Mouse (Mus musculus) lung, embryonic 15.5 days (tissue): ENCODE results near the gene Klk1b11. TPM values are rescaled to one million over a fixed set of nuclear protein-coding genes. Genes with fewer than 3 reads are reported as not detected.
"Not testable (repeated sequence)": the region's sequence is repeated elsewhere in the genome, so short reads cannot be mapped to it uniquely, and the experiment has no call there.

Experiments
- ATAC-seq: fragments of 200-750 bp; cut with Nextera tagmentation; 2 replicates; pipeline ENCODE4 v1.8.0; 2017; ENCODE audit warnings: moderate number of reproducible peaks, borderline replicate concordance; ENCODE audit not compliant: low FRiP score, low TSS enrichment; ENCODE audit errors: extremely low read depth
- H3K27ac ChIP-seq: fragments of 300-500 bp; sonication (generic); 2 replicates; pipeline ENCODE4 v1.5.1; 2015; ENCODE audit warnings: moderate library complexity, mild to moderate bottlenecking, inconsistent platforms
- H3K27me3 ChIP-seq: fragments of 300-500 bp; sonication (generic); 2 replicates; pipeline ENCODE4 v1.6.1; 2015; ENCODE audit warnings: inconsistent platforms
- H3K36me3 ChIP-seq: fragments of 300-500 bp; sonication (generic); 2 replicates; pipeline ENCODE4 v1.6.1; 2015; ENCODE audit warnings: inconsistent platforms
- H3K4me1 ChIP-seq: fragments of 300-500 bp; sonication (generic); 2 replicates; pipeline ENCODE4 v1.6.1; 2015; ENCODE audit warnings: inconsistent platforms
- H3K4me2 ChIP-seq: fragments of 300-500 bp; sonication (generic); 2 replicates; pipeline ENCODE4 v1.6.1; 2015; ENCODE audit warnings: inconsistent platforms, mild to moderate bottlenecking, moderate library complexity
- H3K4me3 ChIP-seq: fragments of 300-500 bp; sonication (generic); 2 replicates; pipeline ENCODE4 v1.5.1; 2015; ENCODE audit warnings: mild to moderate bottlenecking, inconsistent platforms
- H3K9ac ChIP-seq: fragments of 300-500 bp; sonication (generic); 2 replicates; pipeline ENCODE4 v1.6.1; 2015; ENCODE audit warnings: inconsistent platforms
- H3K9me3 ChIP-seq: fragments of 300-500 bp; sonication (generic); 2 replicates; pipeline ENCODE4 v1.6.1; 2016; ENCODE audit warnings: inconsistent platforms
- WGBS: fragments of 180-500 bp; shearing (Covaris S2); methylation state at CpG from one replicate; pipeline ENCODE4 v1.1.7; 2015; 5-methylcytosine and 5-hydroxymethylcytosine counted together
- polyA plus RNA-seq: library from polyadenylated mRNA; unstranded; fragments of >200 nt; fragmentation: Nextera tagmentation; extraction: Ambion mirVana; gene quantifications from 2 replicates; pipeline ENCODE4 v1.2.1, GENCODE M21; 2015

The Klk1b11 gene
- not detected in 2 replicates for polyA plus RNA-seq

DNA sequence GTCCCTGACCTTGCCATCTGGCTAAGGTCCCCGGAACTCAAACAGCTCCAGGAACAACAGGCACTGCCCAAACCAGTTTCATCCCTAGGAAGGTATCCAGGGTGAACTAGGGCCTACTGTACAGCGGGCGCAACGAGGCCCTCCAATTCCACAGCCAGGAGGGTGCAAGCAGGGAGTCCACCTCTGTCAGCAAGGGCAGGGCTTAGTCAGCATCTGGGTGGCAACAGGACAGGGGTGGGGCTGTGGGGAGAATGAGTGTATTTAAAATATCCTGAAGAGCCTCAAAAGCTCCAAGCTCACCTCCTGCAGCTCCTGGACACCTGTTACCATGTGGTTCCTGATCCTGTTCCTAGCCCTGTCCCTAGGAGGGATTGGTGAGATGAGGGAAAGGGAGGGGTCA lies at the start of gene Klk1b11:
Gene Klk1b11 (plus strand): TSS at position 301 of the 400 bp plus-strand sequence.
- H3K4me2 ChIP-seq, H3K4me1 ChIP-seq, H3K27ac ChIP-seq, ATAC-seq, H3K9ac ChIP-seq, H3K27me3 ChIP-seq, H3K4me3 ChIP-seq, H3K9me3 ChIP-seq, H3K36me3 ChIP-seq: not testable (repeated sequence)
- WGBS = 79% methylated on average over 4 of the region's 4 CpGs

GRCm38 (mm10) chr7:43950364-43950763 lies 45.3 kb upstream of the Klk1b11 start, which contains the start of gene Klk1b8:
TSS of gene Klk1b8 (plus strand) at chr7:43950664.
- Histone ChIP-seq H3K9ac (no peak within 1 kb of the TSS), H3K4me1 (no peaks in the 10 kb centered on the region), H3K9me3 (no peaks in the 10 kb centered on the region), H3K4me3 (no peak within 1 kb of the TSS), H3K4me2 (no peak within 1 kb of the TSS), H3K27ac (no peak within 1 kb of the TSS), H3K27me3 (no peaks in the 10 kb centered on the region), H3K36me3 (no peaks in the 10 kb centered on the region)
- ATAC-seq = no peak
- 68% methylated on average over 2 of the region's 2 CpGs for WGBS

- ATAC-seq = no peak
- Histone ChIP-seq H3K4me1 (no peaks in the 10 kb centered on the region), H3K4me2 (no peak overlapping the region), H3K4me3 (no peak overlapping the region), H3K9ac (no peak overlapping the region), H3K9me3 (no peaks in the 10 kb centered on the region), H3K36me3 (no peaks in the 10 kb centered on the region), H3K27ac (no peak overlapping the region), H3K27me3 (no peaks in the 10 kb centered on the region)
- WGBS = 52% methylated on average over 4 of the region's 4 CpGs
Measured at GRCm38 (mm10) chr7:43952703-43953102, 43.0 kb upstream of the Klk1b11 start.

GRCm38 (mm10) chr7:43966451-43966850 lies 29.2 kb upstream of the Klk1b11 start, which contains the start of gene Klk1b1:
TSS of gene Klk1b1 (plus strand) at chr7:43966751.
- Histone ChIP-seq H3K4me3 (no peak within 1 kb of the TSS), H3K27ac (no peak within 1 kb of the TSS)
- 49% methylated on average over 3 of the region's 3 CpGs for WGBS

GRCm38 (mm10) chr7:43967058-43967457 lies 28.6 kb upstream of the Klk1b11 start:
- no peaks in the 10 kb centered on the region for H3K4me1 ChIP-seq
- H3K9me3 ChIP-seq = no peaks in the 10 kb centered on the region
- H3K27me3 ChIP-seq = no peaks in the 10 kb centered on the region
- H3K36me3 ChIP-seq = no peaks in the 10 kb centered on the region
- H3K27ac ChIP-seq = no peak overlapping the region
- H3K4me2 ChIP-seq = no peak overlapping the region
- ATAC-seq = no peak
- H3K4me3 ChIP-seq = no peak overlapping the region
- no peak overlapping the region for H3K9ac ChIP-seq
- 68% methylated on average over 3 of the region's 3 CpGs for WGBS

More at GRCm38 (mm10) chr7:43966451-43966850, 29.2 kb upstream of the Klk1b11 start, which contains the start of gene Klk1b1:
- Histone ChIP-seq H3K4me1 (no peaks in the 10 kb centered on the region), H3K4me2 (no peak within 1 kb of the TSS), H3K9me3 (no peaks in the 10 kb centered on the region), H3K36me3 (no peaks in the 10 kb centered on the region), H3K27me3 (no peaks in the 10 kb centered on the region), H3K9ac (no peak within 1 kb of the TSS)
- no peak for ATAC-seq

- Histone ChIP-seq H3K9me3 (no peaks in the 10 kb centered on the region), H3K4me1 (no peaks in the 10 kb centered on the region), H3K4me3 (no peak overlapping the region), H3K27ac (no peak overlapping the region), H3K4me2 (no peak overlapping the region), H3K36me3 (no peaks in the 10 kb centered on the region), H3K27me3 (no peaks in the 10 kb centered on the region), H3K9ac (no peak overlapping the region)
- ATAC-seq = no peak
- WGBS = 81% methylated on average over 2 of the region's 2 CpGs
Measured at GRCm38 (mm10) chr7:43967612-43968011, 28.1 kb upstream of the Klk1b11 start.

DNA sequence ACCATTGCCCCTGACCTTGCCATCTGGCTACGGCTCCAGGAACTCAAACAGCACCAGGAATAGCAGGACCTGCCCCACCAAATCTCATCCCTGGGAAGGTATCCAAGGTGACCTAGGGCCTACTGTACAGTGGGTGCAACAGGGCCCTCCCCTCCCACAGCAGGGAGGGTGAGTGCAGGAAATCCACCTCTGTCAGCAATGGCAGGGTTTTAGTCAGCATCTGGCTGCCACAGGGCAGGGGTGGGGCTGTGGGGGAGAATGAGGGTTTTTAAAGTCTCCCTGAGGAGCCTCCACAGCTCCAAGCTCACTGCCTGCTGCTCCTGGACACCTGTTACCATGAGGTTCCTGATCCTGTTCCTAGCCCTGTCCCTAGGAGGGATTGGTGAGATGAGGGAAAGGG lies 19.9 kb upstream of the Klk1b11 start, which contains the start of gene Klk1b9:
Gene Klk1b9 (plus strand): TSS at position 301 of the 400 bp plus-strand sequence.
- H3K9me3 ChIP-seq, H3K4me3 ChIP-seq, H3K4me1 ChIP-seq, H3K9ac ChIP-seq, ATAC-seq, H3K27ac ChIP-seq, H3K4me2 ChIP-seq, H3K27me3 ChIP-seq, H3K36me3 ChIP-seq: not testable (repeated sequence)
- 58% methylated on average over 1 of the region's 1 CpGs for WGBS

GRCm38 (mm10) chr7:43985657-43986056 lies 10.0 kb upstream of the Klk1b11 start:
- Histone ChIP-seq H3K4me1 (no peaks in the 10 kb centered on the region), H3K36me3 (no peaks in the 10 kb centered on the region), H3K4me3 (no peak overlapping the region), H3K27me3 (no peaks in the 10 kb centered on the region), H3K9me3 (no peaks in the 10 kb centered on the region), H3K4me2 (no peak overlapping the region), H3K9ac (no peak overlapping the region), H3K27ac (no peak overlapping the region)
- ATAC-seq = no peak

- not testable (repeated sequence) for H3K36me3 ChIP-seq, H3K9ac ChIP-seq, ATAC-seq, H3K4me3 ChIP-seq, H3K27me3 ChIP-seq, H3K27ac ChIP-seq, H3K9me3 ChIP-seq, H3K4me1 ChIP-seq, H3K4me2 ChIP-seq
- WGBS = 56% methylated on average over 1 of the region's 1 CpGs
Measured at GRCm38 (mm10) chr7:43994821-43995220, 856 bp upstream of the Klk1b11 start.

DNA sequence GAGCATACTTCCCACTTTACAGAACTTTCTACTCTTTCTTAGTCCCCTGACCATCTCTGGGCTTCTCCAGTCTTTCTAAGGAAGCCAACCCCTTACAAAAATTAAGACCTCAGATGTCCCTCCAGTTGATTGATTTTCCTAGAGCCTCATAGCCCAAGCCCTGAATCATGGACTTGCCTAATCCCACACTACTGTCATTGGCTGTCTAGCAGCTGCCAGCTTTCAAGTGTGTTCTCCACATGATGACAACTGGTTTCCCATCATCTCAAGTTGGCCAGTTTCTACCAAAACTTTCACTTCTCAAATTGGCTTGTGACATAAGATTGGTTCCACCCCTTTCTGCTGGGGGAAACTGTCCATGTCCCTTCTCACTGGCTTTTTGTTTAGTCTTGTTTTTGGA lies 9.2 kb downstream of the Klk1b11 start:
- Histone ChIP-seq H3K27ac (no peak overlapping the region), H3K9ac (no peak overlapping the region), H3K4me3 (no peak overlapping the region), H3K36me3 (no peaks in the 10 kb centered on the region), H3K27me3 (no peaks in the 10 kb centered on the region), H3K4me1 (no peaks in the 10 kb centered on the region), H3K9me3 (no peaks in the 10 kb centered on the region), H3K4me2 (no peak overlapping the region)
- ATAC-seq = no peak

DNA sequence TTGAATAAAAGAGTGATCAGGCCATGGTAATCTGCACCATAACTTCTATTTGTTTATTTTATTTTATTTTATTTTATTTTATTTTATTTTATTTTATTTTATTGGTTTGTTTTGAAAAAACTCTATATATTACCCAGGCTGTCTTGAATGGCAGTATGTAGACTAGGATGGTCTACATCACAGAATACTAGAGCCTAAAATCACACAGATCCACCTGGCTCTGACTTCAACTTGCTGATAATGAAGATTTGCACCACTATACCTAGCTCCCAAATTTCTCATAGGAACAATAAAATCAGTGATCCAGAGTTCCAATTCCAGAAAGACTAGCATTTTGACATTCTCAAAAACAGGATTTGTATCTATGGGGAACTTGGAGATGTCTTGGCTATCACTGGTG lies 16.2 kb downstream of the Klk1b11 start, which contains the start of gene Klk1b26:
Gene Klk1b26 (plus strand): TSS at position 301 of the 400 bp plus-strand sequence.
- H3K4me2 ChIP-seq, ATAC-seq, H3K27me3 ChIP-seq, H3K27ac ChIP-seq, H3K9ac ChIP-seq, H3K4me1 ChIP-seq, H3K36me3 ChIP-seq, H3K9me3 ChIP-seq, H3K4me3 ChIP-seq: not testable (repeated sequence)

DNA sequence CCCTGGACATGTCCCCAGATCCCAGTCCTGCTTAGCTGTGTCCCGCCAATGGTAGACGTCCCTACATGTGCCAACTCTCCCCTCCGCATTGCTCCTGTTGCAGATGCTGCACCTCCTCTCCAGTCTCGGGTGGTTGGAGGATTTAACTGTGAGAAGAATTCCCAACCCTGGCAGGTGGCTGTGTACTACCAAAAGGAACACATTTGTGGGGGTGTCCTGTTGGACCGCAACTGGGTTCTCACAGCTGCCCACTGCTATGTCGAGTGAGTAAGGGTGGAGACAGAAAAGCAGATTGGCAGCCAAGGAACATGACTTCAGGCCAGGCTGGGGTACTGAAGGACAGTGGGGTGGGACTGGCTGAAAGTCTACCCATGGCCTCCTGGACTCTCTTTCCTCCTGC lies 19.0 kb downstream of the Klk1b11 start:
- H3K36me3 ChIP-seq, H3K27ac ChIP-seq, H3K9me3 ChIP-seq, H3K9ac ChIP-seq, H3K4me3 ChIP-seq, H3K4me1 ChIP-seq, ATAC-seq, H3K27me3 ChIP-seq, H3K4me2 ChIP-seq: not testable (repeated sequence)
- 77% methylated on average over 6 of the region's 6 CpGs for WGBS

- no peaks in the 10 kb centered on the region for H3K36me3 ChIP-seq
- no peak overlapping the region for H3K27ac ChIP-seq
- no peak for ATAC-seq
- H3K9me3 ChIP-seq = no peaks in the 10 kb centered on the region
- WGBS = 75% methylated on average over 5 of the region's 5 CpGs
- H3K9ac ChIP-seq = no peak overlapping the region
- no peaks in the 10 kb centered on the region for H3K27me3 ChIP-seq
- H3K4me2 ChIP-seq = no peak overlapping the region
- H3K4me3 ChIP-seq = no peak overlapping the region
- H3K4me1 ChIP-seq = no peaks in the 10 kb centered on the region
Measured at GRCm38 (mm10) chr7:44015071-44015470, 19.4 kb downstream of the Klk1b11 start.
